Mouse (Mus musculus) stomach, postnatal 0 days (tissue): Measurements from ENCODE around the gene Prkce. TPM values are rescaled to one million over a fixed set of nuclear protein-coding genes. Genes with fewer than 3 reads are reported as not detected.

Source experiments
- ATAC-seq: fragments of 200-750 bp; cut with Nextera tagmentation; 2 replicates; pipeline ENCODE4 v1.8.0; 2017; ENCODE audit not compliant: low FRiP score, low TSS enrichment
- DNase-seq: peaks from one replicate; pipeline ENCODE4 v3.0.0-alpha.2; 2016; ENCODE audit warnings: low spot score
- H3K27ac ChIP-seq: fragments of 300-500 bp; sonication (generic); replicated peaks from 2 replicates; pipeline ENCODE4 v1.5.1; 2014; ENCODE audit warnings: mild to moderate bottlenecking, control low read depth
- H3K27me3 ChIP-seq: fragments of 300-500 bp; sonication (generic); 2 replicates; pipeline ENCODE4 v1.6.1; 2014; ENCODE audit warnings: low read length; ENCODE audit not compliant: control insufficient read depth, insufficient read depth
- H3K36me3 ChIP-seq: fragments of 300-500 bp; sonication (generic); 2 replicates; pipeline ENCODE4 v1.6.1; 2014; ENCODE audit warnings: low read length, mixed read lengths; ENCODE audit not compliant: control insufficient read depth, insufficient read depth
- H3K4me1 ChIP-seq: fragments of 300-500 bp; sonication (generic); replicated peaks from 2 replicates; pipeline ENCODE4 v1.6.1; 2014; ENCODE audit warnings: antibody characterized with exemption; ENCODE audit not compliant: control insufficient read depth, insufficient read depth
- H3K4me2 ChIP-seq: fragments of 300-500 bp; sonication (generic); replicated peaks from 2 replicates; pipeline ENCODE4 v1.6.1; 2014; ENCODE audit warnings: low read depth, mild to moderate bottlenecking, control low read depth, moderate library complexity
- H3K4me3 ChIP-seq: fragments of 300-500 bp; sonication (generic); 2 replicates; pipeline ENCODE4 v1.5.1; 2014; ENCODE audit warnings: low read depth, low read length, control low read depth
- H3K9ac ChIP-seq: fragments of 300-500 bp; sonication (generic); 2 replicates; pipeline ENCODE4 v1.6.1; 2014; ENCODE audit warnings: mild to moderate bottlenecking, low read length, control low read depth, mixed read lengths
- H3K9me3 ChIP-seq: fragments of 300-500 bp; sonication (generic); 2 replicates; pipeline ENCODE4 v1.6.1; 2016; ENCODE audit warnings: low read length; ENCODE audit not compliant: control insufficient read depth
- CTCF ChIP-seq: IDR thresholded peaks from 2 replicates; pipeline ENCODE4 v1.5.1; 2016; ENCODE audit warnings: antibody characterized with exemption, low read depth, mild to moderate bottlenecking, moderate library complexity
- EP300 ChIP-seq: optimal IDR thresholded peaks from 2 replicates; pipeline ENCODE3; 2016; ENCODE audit warnings: antibody characterized with exemption
- whole genome bisulfite sequencing: fragments of 180-500 bp; shearing (Covaris S2); extraction: QIAGEN DNeasy Blood & Tissue Kit; methylation state at CpG from one replicate; pipeline ENCODE4 v1.1.7; 2014; 5-methylcytosine and 5-hydroxymethylcytosine counted together
- polyA plus RNA-seq: library from polyadenylated mRNA; unstranded; fragments of >200 nt; fragmentation: Nextera tagmentation; extraction: Ambion mirVana; gene quantifications from 2 replicates; pipeline ENCODE4 v1.2.1, GENCODE M21; 2015

Gene Prkce
- 3.0 and 3.4 TPM in 2 replicates for polyA plus RNA-seq

- DNase-seq (peak; percentile 91), ATAC-seq (peak; percentile 76)
- H3K4me3 ChIP-seq: peak within 1 kb of the TSS; percentile 82
- no peaks in the 10 kb centered on the region for H3K27me3 ChIP-seq
- H3K9me3 ChIP-seq: no peaks in the 10 kb centered on the region
- H3K4me1 ChIP-seq: no peaks in the 10 kb centered on the region
- H3K27ac ChIP-seq: peak within 1 kb of the TSS; percentile 98
- H3K4me2 ChIP-seq: peak within 1 kb of the TSS; percentile 98
- TF ChIP-seq EP300 (no peak), CTCF (peak; percentile 68)
- H3K36me3 ChIP-seq: no peaks in the 10 kb centered on the region
- WGBS: under 1% methylated on average over 84 of the region's 115 CpGs
- peak within 1 kb of the TSS; percentile 91 for H3K9ac ChIP-seq
Measured at GRCm38 (mm10) chr17:86167320-86168230, at the start of gene Prkce. Gene Prkce, plus strand, starts transcription at chr17:86167785.

- H3K9me3 ChIP-seq: no peaks in the 10 kb centered on the region
- no peak for ATAC-seq
- DNase-seq: peak; percentile 0
- 98% methylated on average over 3 of the region's 3 CpGs for WGBS
- no peak overlapping the region for H3K9ac ChIP-seq
- H3K36me3 ChIP-seq: peaks cover 6% of the 10 kb centered on the region
- H3K27ac ChIP-seq: no peak overlapping the region
- TF ChIP-seq CTCF (no peak), EP300 (no peak)
- H3K4me1 ChIP-seq: no peaks in the 10 kb centered on the region
- no peak overlapping the region for H3K4me2 ChIP-seq
- H3K4me3 ChIP-seq: no peak overlapping the region
- no peaks in the 10 kb centered on the region for H3K27me3 ChIP-seq
Measured at GRCm38 (mm10) chr17:86123146-86123545, 44.4 kb upstream of the Prkce start.

GRCm38 (mm10) chr17:86125908-86126307, 41.7 kb upstream of the Prkce start:
- Histone ChIP-seq H3K4me1 (no peaks in the 10 kb centered on the region), H3K36me3 (peaks cover 3% of the 10 kb centered on the region), H3K4me2 (no peak overlapping the region), H3K9ac (no peak overlapping the region), H3K9me3 (no peaks in the 10 kb centered on the region), H3K27ac (no peak overlapping the region), H3K27me3 (no peaks in the 10 kb centered on the region), H3K4me3 (no peak overlapping the region)
- DNase-seq (no peak), ATAC-seq (no peak)
- 73% methylated on average over 5 of the region's 5 CpGs for WGBS
- peak; percentile 52 for TF ChIP-seq CTCF
- TF ChIP-seq EP300: no peak

- no peak overlapping the region for H3K9ac ChIP-seq
- no peak for ATAC-seq
- H3K36me3 ChIP-seq: no peaks in the 10 kb centered on the region; the same call in 1 of the 2 replicates
- no peak overlapping the region for H3K4me2 ChIP-seq
- no peak for DNase-seq
- H3K27ac ChIP-seq: no peak overlapping the region
- H3K27me3 ChIP-seq: no peaks in the 10 kb centered on the region
- 87% methylated on average over 5 of the region's 5 CpGs for WGBS
- H3K9me3 ChIP-seq: no peaks in the 10 kb centered on the region
- TF ChIP-seq EP300 (no peak), CTCF (no peak)
- no peak overlapping the region for H3K4me3 ChIP-seq
- H3K4me1 ChIP-seq: no peaks in the 10 kb centered on the region
Measured at GRCm38 (mm10) chr17:86128198-86128597, 39.4 kb upstream of the Prkce start.

- Histone ChIP-seq H3K4me3 (no peak overlapping the region), H3K9me3 (no peaks in the 10 kb centered on the region), H3K4me1 (no peaks in the 10 kb centered on the region), H3K9ac (no peak overlapping the region), H3K27me3 (no peaks in the 10 kb centered on the region), H3K36me3 (peaks cover 4% of the 10 kb centered on the region; the same call in 1 of the 2 replicates), H3K4me2 (no peak overlapping the region), H3K27ac (no peak overlapping the region)
- 62% methylated on average over 5 of the region's 5 CpGs for WGBS
- TF ChIP-seq EP300 (no peak), CTCF (peak; percentile 67)
- DNase-seq: no peak
- ATAC-seq: no peak
Measured at GRCm38 (mm10) chr17:86132534-86132933, 35.1 kb upstream of the Prkce start.

- DNase-seq (no peak), ATAC-seq (no peak)
- Histone ChIP-seq H3K9me3 (no peaks in the 10 kb centered on the region), H3K4me2 (no peak overlapping the region), H3K36me3 (peaks cover 10% of the 10 kb centered on the region; the same call in 1 of the 2 replicates), H3K4me1 (no peaks in the 10 kb centered on the region), H3K4me3 (no peak overlapping the region), H3K27me3 (no peaks in the 10 kb centered on the region), H3K27ac (no peak overlapping the region), H3K9ac (no peak overlapping the region)
- WGBS: 86% methylated on average over 6 of the region's 6 CpGs
- no peak for TF ChIP-seq CTCF
- no peak for TF ChIP-seq EP300
Measured at GRCm38 (mm10) chr17:86134461-86134860, 33.1 kb upstream of the Prkce start.
